Mouse (Mus musculus): ENCODE measurements around the gene Defb22. TPM values are rescaled to one million over a fixed set of nuclear protein-coding genes. Genes with fewer than 3 reads are reported as not detected.

The Defb22 gene
- total RNA-seq (2014; fragmentation: Nextera tagmentation): not detected in 2 replicates
- total RNA-seq (2017): not detected in 2 replicates

GRCm38 (mm10) chr2:152490038-152490437 lies at the start of gene Defb22:
Gene Defb22 (minus strand): TSS chr2:152490138.
- ATAC-seq (replicated peaks; ENCODE audit: low FRiP score, low TSS enrichment, poor library complexity, severe bottlenecking): no peak

GRCm38 (mm10) chr2:152517981-152518380 lies 28.0 kb upstream of the Defb22 start, which contains the start of gene Defb28:
Gene Defb28 (plus strand): TSS chr2:152518255.
- ATAC-seq (replicated peaks; ENCODE audit: low FRiP score, low TSS enrichment, poor library complexity, severe bottlenecking): no peak

GRCm38 (mm10) chr2:152516084-152516483 lies 26.1 kb upstream of the Defb22 start:
- ATAC-seq (replicated peaks; ENCODE audit: low FRiP score, low TSS enrichment, poor library complexity, severe bottlenecking): no peak

GRCm38 (mm10) chr2:152511592-152511991 lies 21.7 kb upstream of the Defb22 start, which contains the start of gene Defb26:
Gene Defb26 (minus strand): TSS chr2:152511692.
- ATAC-seq (replicated peaks; ENCODE audit: low FRiP score, low TSS enrichment, poor library complexity, severe bottlenecking): no peak

- no peak for ATAC-seq (replicated peaks; ENCODE audit: low FRiP score, low TSS enrichment, poor library complexity, severe bottlenecking)
Measured at GRCm38 (mm10) chr2:152503950-152504349, 14.0 kb upstream of the Defb22 start.

GRCm38 (mm10) chr2:152500863-152501229 lies 10.9 kb upstream of the Defb22 start:
- peak; percentile 69 for ATAC-seq (replicated peaks; ENCODE audit: low FRiP score, low TSS enrichment, poor library complexity, severe bottlenecking)

GRCm38 (mm10) chr2:152500204-152500862 lies 10.4 kb upstream of the Defb22 start:
- ATAC-seq (replicated peaks; ENCODE audit: low FRiP score, low TSS enrichment, poor library complexity, severe bottlenecking): peak; percentile 98

- no peak for ATAC-seq (replicated peaks; ENCODE audit: low FRiP score, low TSS enrichment, poor library complexity, severe bottlenecking)
Measured at GRCm38 (mm10) chr2:152498020-152498419, 8.1 kb upstream of the Defb22 start.

- ATAC-seq (replicated peaks; ENCODE audit: low FRiP score, low TSS enrichment, poor library complexity, severe bottlenecking): no peak
Measured at GRCm38 (mm10) chr2:152493151-152493550, 3.2 kb upstream of the Defb22 start.

GRCm38 (mm10) chr2:152487024-152487423 lies 2.9 kb downstream of the Defb22 start:
- no peak for ATAC-seq (replicated peaks; ENCODE audit: low FRiP score, low TSS enrichment, poor library complexity, severe bottlenecking)

- ATAC-seq (replicated peaks; ENCODE audit: low FRiP score, low TSS enrichment, poor library complexity, severe bottlenecking): no peak
Measured at GRCm38 (mm10) chr2:152481726-152482125, 8.2 kb downstream of the Defb22 start.

- no peak for ATAC-seq (replicated peaks; ENCODE audit: low FRiP score, low TSS enrichment, poor library complexity, severe bottlenecking)
Measured at GRCm38 (mm10) chr2:152480881-152481280, 9.1 kb downstream of the Defb22 start.

GRCm38 (mm10) chr2:152476763-152477162 lies 13.2 kb downstream of the Defb22 start, which contains the start of gene Defb20:
Gene Defb20 (plus strand): TSS chr2:152477063.
- ATAC-seq (replicated peaks; ENCODE audit: low FRiP score, low TSS enrichment, poor library complexity, severe bottlenecking): no peak

GRCm38 (mm10) chr2:152472434-152472833 lies 17.5 kb downstream of the Defb22 start:
- no peak for ATAC-seq (replicated peaks; ENCODE audit: low FRiP score, low TSS enrichment, poor library complexity, severe bottlenecking)

- no peak; the same call in 1 of the 2 replicates for ATAC-seq (replicated peaks; ENCODE audit: low FRiP score, low TSS enrichment, poor library complexity, severe bottlenecking)
Measured at GRCm38 (mm10) chr2:152470973-152471372, 19.0 kb downstream of the Defb22 start.

GRCm38 (mm10) chr2:152464570-152465150 lies 25.3 kb downstream of the Defb22 start, which contains the start of gene Defb23:
Gene Defb23 (minus strand): TSS chr2:152464620.
- ATAC-seq (replicated peaks; ENCODE audit: low FRiP score, low TSS enrichment, poor library complexity, severe bottlenecking): no peak

- no peak for ATAC-seq (replicated peaks; ENCODE audit: low FRiP score, low TSS enrichment, poor library complexity, severe bottlenecking)
Measured at GRCm38 (mm10) chr2:152459241-152459640, 30.7 kb downstream of the Defb22 start.

- ATAC-seq (replicated peaks; ENCODE audit: low FRiP score, low TSS enrichment, poor library complexity, severe bottlenecking): no peak
Measured at GRCm38 (mm10) chr2:152452101-152452781, 37.7 kb downstream of the Defb22 start.

- ATAC-seq (replicated peaks; ENCODE audit: low FRiP score, low TSS enrichment, poor library complexity, severe bottlenecking): peak; percentile 64
Measured at GRCm38 (mm10) chr2:152450241-152450640, 39.7 kb downstream of the Defb22 start.

- ATAC-seq (replicated peaks; ENCODE audit: low FRiP score, low TSS enrichment, poor library complexity, severe bottlenecking): 0 out of 2 replicates have a peak, but pooled peaks have one; percentile 1
Measured at GRCm38 (mm10) chr2:152447461-152447860, 42.5 kb downstream of the Defb22 start.

All from megakaryocyte-erythroid progenitor cell, adult 5-6 weeks (primary cell).